8 mouse cellular contexts compared by ENCODE assay signal in genomic region chr13:44730146-44730864, GRCm38 (mm10). TPM values are rescaled to one million over a fixed set of nuclear protein-coding genes. Genes with fewer than 3 reads are reported as not detected.
DNase-seq lines count a peak whose midpoint lies in the region; ATAC-seq and TF ChIP-seq lines count a peak whose summit lies in the region.

No protein-coding gene starts in this region.

- no peaks in the 10 kb centered on the region for H3K27me3 ChIP-seq in forebrain, embryonic 10.5 days (ENCODE audit: poor library complexity, severe bottlenecking)
- H3K27me3 ChIP-seq in heart, embryonic 15.5 days = no peaks in the 10 kb centered on the region
- no peaks in the 10 kb centered on the region for H3K27me3 ChIP-seq in liver, embryonic 14.5 days (ENCODE audit: control insufficient read depth, insufficient read depth, low read length)
- no peaks in the 10 kb centered on the region for H3K27me3 ChIP-seq in neural tube, embryonic 11.5 days (ENCODE audit: control insufficient read depth, insufficient read depth, low read length)
- no peaks in the 10 kb centered on the region for H3K27me3 ChIP-seq in stomach, postnatal 0 days (ENCODE audit: control insufficient read depth, insufficient read depth, low read length)

- peak overlapping the region; percentile 100 for H3K27ac ChIP-seq in forebrain, embryonic 10.5 days
- H3K27ac ChIP-seq in heart, embryonic 15.5 days = peak overlapping the region; percentile 98
- peak overlapping the region; percentile 74 for H3K27ac ChIP-seq in liver, embryonic 14.5 days
- peak overlapping the region; percentile 85 for H3K27ac ChIP-seq in neural tube, embryonic 11.5 days (ENCODE audit: low read depth, low read length)
- peak overlapping the region; percentile 92 for H3K27ac ChIP-seq in stomach, postnatal 0 days (replicated peaks)

- H3K4me1 ChIP-seq in forebrain, embryonic 10.5 days = peaks cover 49% of the 10 kb centered on the region
- H3K4me1 ChIP-seq in heart, embryonic 15.5 days (replicated peaks) = peaks cover 24% of the 10 kb centered on the region
- H3K4me1 ChIP-seq in liver, embryonic 14.5 days (replicated peaks; ENCODE audit: control insufficient read depth in 2 of 2, insufficient read depth in 2 of 2, low read length in 1 of 2) = peaks cover 8 to 16% of the 10 kb centered on the region in 2 experiments; a peak in 3 of 4 replicates
- peaks cover 15% of the 10 kb centered on the region for H3K4me1 ChIP-seq in neural tube, embryonic 11.5 days (ENCODE audit: control insufficient read depth, insufficient read depth, low read length)
- H3K4me1 ChIP-seq in stomach, postnatal 0 days (replicated peaks; ENCODE audit: control insufficient read depth, insufficient read depth) = 0 out of 2 replicates have a peak, but pooled peaks cover 3% of the 10 kb centered on the region

- no peak for TF ChIP-seq CTCF in liver, embryonic 14.5 days (IDR thresholded peaks at IDR 0.05; ENCODE audit: low read depth)
- 0 out of 2 replicates have a peak, but pooled peaks have one; percentile 2 for TF ChIP-seq CTCF in stomach, postnatal 0 days (IDR thresholded peaks at IDR 0.05; ENCODE audit: low read depth)

- H3K4me2 ChIP-seq in heart, embryonic 15.5 days = peak overlapping the region; percentile 92
- H3K4me2 ChIP-seq in liver, embryonic 14.5 days (ENCODE audit: low read depth) = peak overlapping the region; percentile 97
- peak overlapping the region; percentile 97 for H3K4me2 ChIP-seq in neural tube, embryonic 11.5 days (ENCODE audit: low read depth)
- peak overlapping the region; percentile 95 for H3K4me2 ChIP-seq in stomach, postnatal 0 days (replicated peaks; ENCODE audit: low read depth)

- peak overlapping the region; percentile 83 for H3K4me3 ChIP-seq in forebrain, embryonic 10.5 days
- peak overlapping the region; percentile 84 for H3K4me3 ChIP-seq in heart, embryonic 15.5 days
- H3K4me3 ChIP-seq in liver, embryonic 14.5 days (ENCODE audit: insufficient read depth in 1 of 2, low read depth in 2 of 2, low read length in 2 of 2) = peak overlapping the region; percentile 84 to 90
- peak overlapping the region; percentile 72 for H3K4me3 ChIP-seq in neural tube, embryonic 11.5 days (ENCODE audit: low read depth, low read length)
- H3K4me3 ChIP-seq in stomach, postnatal 0 days (ENCODE audit: low read depth, low read length) = peak overlapping the region; percentile 73

- DNase-seq in CD8-positive naive resting alpha-beta T cell, adult 2 months (ENCODE audit: low read depth in 2 of 2, low spot score in 2 of 2) = peak; percentile 92 to 97
- peak; percentile 97 for DNase-seq in c-Kit-positive CD71-negative TER-119-negative erythroid progenitor cells, embryonic 14.5 days (ENCODE audit: low read depth)
- DNase-seq in forebrain, embryonic 10.5 days (ENCODE audit: extremely low spot score, low spot score) = peak; percentile 100
- peak; percentile 100 for DNase-seq in kidney, postnatal 25 days
- peak; percentile 98 to 99 (median 99) for DNase-seq in liver, embryonic 14.5 days (ENCODE audit: low read depth in 3 of 3, low spot score in 3 of 3)
- DNase-seq in neural tube, embryonic 11.5 days (ENCODE audit: low spot score) = peak; percentile 98
- peak; percentile 100 for DNase-seq in stomach, postnatal 0 days (ENCODE audit: low spot score)

- no peak for TF ChIP-seq EP300 in liver, embryonic 14.5 days (IDR thresholded peaks at IDR 0.05; ENCODE audit: low read depth)
- no peak for TF ChIP-seq EP300 in stomach, postnatal 0 days (optimal IDR thresholded peaks at IDR 0.05)

- 1% methylated on average over 85 of the region's 87 CpGs for WGBS in forebrain, embryonic 10.5 days
- WGBS in heart, embryonic 15.5 days = under 1% methylated on average over 71 of the region's 87 CpGs
- WGBS in liver, embryonic 14.5 days (ENCODE audit: insufficient replicate concordance) = 1% methylated on average over 81 of the region's 87 CpGs
- under 1% methylated on average over 57 of the region's 87 CpGs for WGBS in neural tube, embryonic 11.5 days
- under 1% methylated on average over 55 of the region's 87 CpGs for WGBS in stomach, postnatal 0 days

- H3K9ac ChIP-seq in heart, embryonic 15.5 days = peak overlapping the region; percentile 92
- H3K9ac ChIP-seq in liver, embryonic 14.5 days (replicated peaks) = peak overlapping the region; percentile 88
- H3K9ac ChIP-seq in neural tube, embryonic 11.5 days (ENCODE audit: low read length) = peak overlapping the region; percentile 84
- H3K9ac ChIP-seq in stomach, postnatal 0 days (ENCODE audit: low read length) = peak overlapping the region; percentile 86

- no peaks in the 10 kb centered on the region for H3K9me3 ChIP-seq in forebrain, embryonic 10.5 days
- H3K9me3 ChIP-seq in heart, embryonic 15.5 days (replicated peaks) = no peaks in the 10 kb centered on the region
- H3K9me3 ChIP-seq in liver, embryonic 14.5 days (ENCODE audit: control insufficient read depth, low read length) = no peaks in the 10 kb centered on the region
- H3K9me3 ChIP-seq in neural tube, embryonic 11.5 days (ENCODE audit: control insufficient read depth, low read length) = no peaks in the 10 kb centered on the region
- no peaks in the 10 kb centered on the region for H3K9me3 ChIP-seq in stomach, postnatal 0 days (ENCODE audit: control insufficient read depth, low read length)

- H3K36me3 ChIP-seq in forebrain, embryonic 10.5 days (replicated peaks) = no peaks in the 10 kb centered on the region
- H3K36me3 ChIP-seq in heart, embryonic 15.5 days = no peaks in the 10 kb centered on the region
- H3K36me3 ChIP-seq in liver, embryonic 14.5 days (replicated peaks; ENCODE audit: control insufficient read depth, insufficient read depth, low read depth) = no peaks in the 10 kb centered on the region
- H3K36me3 ChIP-seq in neural tube, embryonic 11.5 days (ENCODE audit: control insufficient read depth, insufficient read depth, low read length) = no peaks in the 10 kb centered on the region
- H3K36me3 ChIP-seq in stomach, postnatal 0 days (ENCODE audit: control insufficient read depth, insufficient read depth, low read length) = no peaks in the 10 kb centered on the region

- ATAC-seq in heart, embryonic 15.5 days (replicated peaks; ENCODE audit: insufficient number of reproducible peaks, insufficient read depth, low FRiP score, low read depth) = peak; percentile 94
- peak; percentile 87 for ATAC-seq in liver, embryonic 14.5 days (ENCODE audit: insufficient read depth)
- peak; percentile 96 for ATAC-seq in neural tube, embryonic 11.5 days (ENCODE audit: insufficient read depth, low FRiP score, low TSS enrichment)
- peak; percentile 97 for ATAC-seq in stomach, postnatal 0 days (ENCODE audit: low FRiP score, low TSS enrichment)

RNA-seq across cellular contexts. Expression of gene Jarid2, which starts 1.0 kb away (rescaled TPM):
- 65.0 and 71.0 TPM in 2 replicates for polyA plus RNA-seq in forebrain, embryonic 10.5 days (2016; fragmentation: Nextera tagmentation; extraction: Ambion mirVana)
- polyA plus RNA-seq in heart, embryonic 15.5 days (2015; fragmentation: Nextera tagmentation; extraction: Ambion mirVana) = 19.0 and 21.6 TPM in 2 replicates
- polyA plus RNA-seq in liver, embryonic 14.5 days (2012; rRNA removed) = 4.1 and 5.9 TPM in 2 replicates
- 4.9 TPM in 2 replicates for polyA plus RNA-seq in liver, embryonic 14.5 days (2014; fragmentation: Nextera tagmentation; extraction: Ambion mirVana)
- polyA plus RNA-seq in neural tube, embryonic 11.5 days (2014; fragmentation: Nextera tagmentation; extraction: Ambion mirVana) = 45.5 and 47.9 TPM in 2 replicates
- 8.0 and 8.3 TPM in 2 replicates for polyA plus RNA-seq in stomach, postnatal 0 days (2015; fragmentation: Nextera tagmentation; extraction: Ambion mirVana)

Comparison
In these comparisons a context has a peak if more than half of its experiments do, and no peak if none do; other contexts are left out.
1. Peak in every context shown above with its lines: DNase-seq, ATAC-seq, H3K4me3 ChIP-seq and H3K27ac ChIP-seq.